Mouse (Mus musculus) forebrain, embryonic 16.5 days (tissue): Measurements from ENCODE around the gene Rarg. TPM values are rescaled to one million over a fixed set of nuclear protein-coding genes. Genes with fewer than 3 reads are reported as not detected.

Experiments used
- ATAC-seq: fragments of 200-750 bp; cut with Nextera tagmentation; 2 replicates; pipeline ENCODE4 v1.8.0; 2017; ENCODE audit warnings: mild to moderate bottlenecking, moderate library complexity
- H3K27ac ChIP-seq: fragments of 300-500 bp; sonication (generic); 2 replicates; pipeline ENCODE4 v1.5.1; 2014; ENCODE audit warnings: low read length, control low read depth
- H3K27me3 ChIP-seq: fragments of 300-500 bp; sonication (generic); replicated peaks from 2 replicates; pipeline ENCODE4 v1.6.1; 2014; ENCODE audit warnings: low read length; ENCODE audit not compliant: control insufficient read depth, insufficient read depth
- H3K36me3 ChIP-seq: fragments of 300-500 bp; sonication (generic); 2 replicates; pipeline ENCODE4 v1.6.1; 2014; ENCODE audit not compliant: control insufficient read depth, insufficient read depth
- H3K4me1 ChIP-seq: fragments of 300-500 bp; sonication (generic); replicated peaks from 2 replicates; pipeline ENCODE4 v1.6.1; 2014; ENCODE audit warnings: low read length; ENCODE audit not compliant: control insufficient read depth, insufficient read depth
- H3K4me2 ChIP-seq: fragments of 300-500 bp; sonication (generic); 2 replicates; pipeline ENCODE4 v1.6.1; 2014; ENCODE audit warnings: mild to moderate bottlenecking, low read length, control low read depth
- H3K4me3 ChIP-seq: fragments of 300-500 bp; sonication (generic); replicated peaks from 2 replicates; pipeline ENCODE4 v1.5.1; 2014; ENCODE audit warnings: mild to moderate bottlenecking, low read length, control low read depth
- H3K9ac ChIP-seq: fragments of 300-500 bp; sonication (generic); replicated peaks from 2 replicates; pipeline ENCODE4 v1.6.1; 2014; ENCODE audit warnings: low read depth, low read length, control low read depth
- H3K9me3 ChIP-seq: fragments of 300-500 bp; sonication (generic); 2 replicates; pipeline ENCODE4 v1.6.1; 2016; ENCODE audit warnings: low read length; ENCODE audit not compliant: control insufficient read depth
- WGBS: fragments of 180-500 bp; shearing (Covaris S2); extraction: QIAGEN DNeasy Blood & Tissue Kit; methylation state at CpG from one replicate; pipeline ENCODE4 v1.1.7; 2014; 5-methylcytosine and 5-hydroxymethylcytosine counted together
- polyA plus RNA-seq: library from polyadenylated mRNA; unstranded; fragments of >200 nt; fragmentation: Nextera tagmentation; extraction: Ambion mirVana; gene quantifications from 2 replicates; pipeline ENCODE4 v1.2.1, GENCODE M21; 2015

The Rarg gene
- polyA plus RNA-seq, 1 experiment from 2014 or later: 6.4 TPM

DNA sequence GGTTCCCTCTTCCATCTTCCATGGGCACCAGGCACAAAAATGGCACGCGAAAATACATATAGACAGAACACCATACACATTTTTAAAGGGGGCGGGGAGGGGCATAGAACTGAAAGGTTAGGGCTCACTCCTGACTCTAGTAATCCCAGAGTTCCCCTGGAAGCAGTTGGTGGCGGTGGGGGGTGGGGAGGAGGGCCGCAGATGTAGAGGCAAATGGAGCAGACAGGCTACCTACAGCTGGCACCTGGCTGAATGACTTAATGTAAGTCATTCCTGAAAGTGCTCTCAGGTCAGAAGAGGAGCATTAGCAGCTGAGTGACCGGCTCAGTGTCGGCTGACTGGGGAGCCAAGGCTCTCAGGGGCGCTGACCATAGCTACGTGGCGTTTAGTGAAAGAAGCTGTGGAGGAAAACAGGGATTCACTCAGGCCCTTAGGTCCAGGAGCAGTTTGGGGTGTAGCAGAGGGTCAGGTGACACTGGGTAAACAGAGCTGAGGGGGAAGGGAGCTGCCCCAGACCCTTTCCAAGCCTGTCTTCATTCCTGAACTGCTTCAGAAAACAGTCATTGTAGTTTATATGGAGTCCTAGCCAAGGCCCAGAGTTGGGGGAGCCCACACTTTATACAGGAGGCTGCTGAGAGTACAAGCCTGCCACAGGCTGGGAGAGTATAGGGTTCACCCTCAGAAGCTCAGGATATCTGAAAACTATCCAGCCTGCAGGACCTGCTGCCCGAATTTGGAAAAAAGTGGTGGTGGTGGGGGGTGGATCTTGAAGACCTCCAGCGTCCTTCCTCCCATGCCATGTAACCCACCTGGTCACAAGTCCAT is 14.7 kb downstream of the Rarg start:
- Histone ChIP-seq H3K9ac (no peak overlapping the region), H3K4me2 (no peak overlapping the region)

DNA sequence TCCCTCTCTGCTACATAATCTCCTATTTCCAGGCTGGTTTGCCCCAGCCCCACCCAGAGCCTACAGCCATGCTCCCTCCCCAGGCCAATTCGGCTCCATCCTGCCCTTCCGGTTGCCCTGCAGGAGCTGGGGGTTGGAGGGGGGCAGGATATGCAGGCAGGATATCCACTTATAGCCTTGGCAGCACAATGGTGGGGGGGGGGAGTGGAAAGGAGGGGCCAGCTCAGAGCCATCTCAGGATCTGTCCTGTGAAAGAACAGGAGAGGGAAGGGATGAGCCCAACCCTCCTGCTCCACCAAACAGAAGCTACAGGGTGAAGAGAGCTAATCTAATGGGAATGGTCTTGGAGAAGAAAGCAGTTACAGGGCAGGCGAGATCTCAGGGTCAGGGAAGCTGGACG is 16.7 kb downstream of the Rarg start:
- 88% methylated on average over 4 of the region's 4 CpGs for WGBS
- Histone ChIP-seq H3K27me3 (peaks cover 6% of the 10 kb centered on the region), H3K4me2 (no peak overlapping the region), H3K36me3 (no peaks in the 10 kb centered on the region), H3K4me3 (no peak overlapping the region), H3K4me1 (peaks cover 26% of the 10 kb centered on the region), H3K27ac (no peak overlapping the region), H3K9me3 (no peaks in the 10 kb centered on the region), H3K9ac (no peak overlapping the region)
- ATAC-seq: no peak

More for the DNA sequence above, 14.7 kb downstream of the Rarg start:
- Histone ChIP-seq H3K27me3 (peaks cover 6% of the 10 kb centered on the region), H3K36me3 (no peaks in the 10 kb centered on the region), H3K4me1 (peaks cover 35% of the 10 kb centered on the region), H3K4me3 (no peak overlapping the region), H3K27ac (no peak overlapping the region), H3K9me3 (no peaks in the 10 kb centered on the region)
- ATAC-seq: no peak
- WGBS: 33% methylated on average over 12 of the region's 12 CpGs

DNA sequence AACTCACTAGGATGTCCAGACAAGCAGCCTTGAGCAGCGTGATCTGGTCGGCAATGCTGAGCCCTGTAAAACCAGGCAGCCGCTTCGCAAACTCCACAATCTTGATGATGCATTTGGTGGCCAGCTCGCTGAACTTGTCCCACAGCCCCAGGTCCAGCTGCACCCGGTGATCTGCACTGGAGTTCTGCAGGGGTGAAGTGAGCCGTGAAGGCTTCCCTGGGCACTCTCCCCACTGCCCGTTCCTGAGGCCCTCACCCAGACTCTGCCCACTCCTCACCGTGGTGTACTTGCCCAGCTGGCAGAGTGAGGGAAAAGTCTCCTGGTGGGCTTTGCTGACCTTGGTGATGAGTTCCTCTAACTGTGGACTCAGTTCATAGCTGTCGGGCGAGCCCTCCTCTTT is 17.5 kb downstream of the Rarg start:
- Histone ChIP-seq H3K4me2 (no peak overlapping the region), H3K27ac (no peak overlapping the region), H3K36me3 (no peaks in the 10 kb centered on the region), H3K9me3 (no peaks in the 10 kb centered on the region), H3K9ac (no peak overlapping the region), H3K4me3 (no peak overlapping the region), H3K4me1 (peaks cover 21% of the 10 kb centered on the region), H3K27me3 (peaks cover 6% of the 10 kb centered on the region)
- WGBS: 77% methylated on average over 11 of the region's 11 CpGs
- no peak for ATAC-seq

DNA sequence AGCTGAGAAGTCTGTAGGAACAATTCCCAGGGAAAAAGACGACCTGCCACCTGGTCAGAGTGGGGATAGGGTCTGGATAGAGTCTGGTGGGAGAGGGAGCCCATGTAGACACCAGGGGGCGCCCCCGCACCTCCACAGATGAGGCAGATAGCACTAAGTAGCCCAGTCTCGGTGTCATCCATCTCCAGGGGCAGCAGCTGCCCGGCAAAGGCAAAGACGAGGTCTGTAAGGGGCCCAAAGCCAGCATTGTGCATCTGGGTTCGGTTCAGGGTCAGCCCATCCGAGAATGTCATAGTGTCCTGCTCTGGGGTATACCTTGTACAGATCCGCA is 18.1 kb downstream of the Rarg start:
- H3K4me2 ChIP-seq: no peak overlapping the region
- H3K4me1 ChIP-seq: peaks cover 15% of the 10 kb centered on the region
- no peak overlapping the region for H3K27ac ChIP-seq
- WGBS: 8% methylated on average over 9 of the region's 9 CpGs
- no peak overlapping the region for H3K4me3 ChIP-seq
- no peaks in the 10 kb centered on the region for H3K36me3 ChIP-seq
- peak; percentile 77 for ATAC-seq
- H3K9me3 ChIP-seq: no peaks in the 10 kb centered on the region
- peaks cover 5% of the 10 kb centered on the region for H3K27me3 ChIP-seq
- H3K9ac ChIP-seq: 0 out of 2 replicates have a peak overlapping the region, but pooled peaks have one; percentile 8

DNA sequence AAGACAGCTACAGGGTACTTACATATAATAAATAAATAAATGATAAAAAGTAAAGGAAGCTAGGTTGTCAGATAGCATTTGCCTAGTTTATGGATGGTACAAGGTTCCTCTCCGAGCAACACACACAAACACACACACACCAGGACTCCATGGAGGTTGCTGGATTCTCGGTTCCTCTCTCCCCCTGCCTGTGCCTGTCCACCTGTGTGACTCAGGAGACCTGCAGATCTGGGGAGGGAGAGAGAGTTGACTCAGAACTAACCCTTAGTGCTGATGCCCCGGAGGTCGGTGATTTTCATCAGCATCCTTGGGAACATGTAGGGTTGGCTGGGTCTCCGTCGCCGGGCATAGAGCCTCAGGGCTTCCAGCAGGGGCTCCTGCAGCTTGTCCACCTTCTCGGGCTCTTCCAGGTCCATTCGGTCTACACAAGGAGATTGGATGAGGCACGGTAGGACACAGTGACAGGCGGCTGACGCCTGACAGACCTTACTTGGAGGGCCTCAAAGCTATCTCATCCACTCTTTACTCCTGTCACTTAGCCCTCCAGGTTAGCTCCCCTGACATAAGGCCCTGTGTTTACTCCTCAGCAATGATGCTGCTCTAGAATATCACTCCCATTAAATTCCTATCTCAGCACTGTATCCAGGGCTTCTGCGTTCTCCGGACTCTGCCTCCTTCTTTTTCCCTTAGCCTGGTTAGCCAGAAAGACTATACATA is 18.6 kb downstream of the Rarg start:
- H3K36me3 ChIP-seq: no peaks in the 10 kb centered on the region
- no peak overlapping the region for H3K27ac ChIP-seq
- H3K4me3 ChIP-seq: no peak overlapping the region
- WGBS: 86% methylated on average over 14 of the region's 14 CpGs
- peaks cover 2% of the 10 kb centered on the region; the same call in 1 of the 2 replicates for H3K27me3 ChIP-seq
- H3K9me3 ChIP-seq: no peaks in the 10 kb centered on the region
- H3K9ac ChIP-seq: no peak overlapping the region
- ATAC-seq: no peak
- H3K4me2 ChIP-seq: no peak overlapping the region
- peaks cover 10% of the 10 kb centered on the region for H3K4me1 ChIP-seq

DNA sequence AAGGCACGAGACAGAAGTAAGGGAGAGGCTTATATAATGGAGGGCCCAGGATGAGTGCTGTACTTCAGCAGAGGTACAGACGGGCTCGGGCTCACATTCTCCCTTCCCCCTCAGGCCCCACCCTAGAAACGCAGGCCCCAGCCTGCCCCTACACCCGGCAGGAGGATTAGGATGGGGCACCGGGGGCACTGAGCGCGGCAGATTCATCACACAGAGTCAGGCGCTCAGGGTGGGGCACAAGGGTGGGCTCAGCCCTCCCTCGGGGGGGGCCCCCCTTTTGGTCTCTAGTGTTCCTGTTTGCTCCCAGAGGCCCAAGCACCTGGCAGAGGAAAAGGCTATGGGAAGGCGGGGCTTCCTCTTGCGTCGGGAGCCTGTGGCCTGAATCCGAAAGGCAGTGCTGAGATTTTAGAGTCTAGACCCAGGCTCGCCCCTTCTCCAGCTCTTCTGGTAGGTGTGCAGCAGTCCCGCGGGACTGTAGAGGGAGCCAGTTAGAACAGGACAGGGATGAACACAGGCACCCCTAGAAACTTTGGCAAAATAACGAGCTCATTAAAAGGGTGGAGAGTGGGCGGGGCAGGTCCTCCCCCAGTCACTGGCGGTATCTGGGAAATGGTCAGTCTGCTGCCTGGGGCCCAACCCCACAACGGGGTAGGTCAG is 21.8 kb downstream of the Rarg start:
- H3K36me3 ChIP-seq: no peaks in the 10 kb centered on the region
- H3K9ac ChIP-seq: peak overlapping the region; percentile 6; the same call in 1 of the 2 replicates
- 17% methylated on average over 21 of the region's 21 CpGs for WGBS
- H3K27me3 ChIP-seq: no peaks in the 10 kb centered on the region
- no peak overlapping the region for H3K4me2 ChIP-seq
- peaks cover 2% of the 10 kb centered on the region; the same call in 1 of the 2 replicates for H3K4me1 ChIP-seq
- no peak overlapping the region for H3K4me3 ChIP-seq
- H3K9me3 ChIP-seq: no peaks in the 10 kb centered on the region
- no peak for ATAC-seq
- H3K27ac ChIP-seq: no peak overlapping the region

DNA sequence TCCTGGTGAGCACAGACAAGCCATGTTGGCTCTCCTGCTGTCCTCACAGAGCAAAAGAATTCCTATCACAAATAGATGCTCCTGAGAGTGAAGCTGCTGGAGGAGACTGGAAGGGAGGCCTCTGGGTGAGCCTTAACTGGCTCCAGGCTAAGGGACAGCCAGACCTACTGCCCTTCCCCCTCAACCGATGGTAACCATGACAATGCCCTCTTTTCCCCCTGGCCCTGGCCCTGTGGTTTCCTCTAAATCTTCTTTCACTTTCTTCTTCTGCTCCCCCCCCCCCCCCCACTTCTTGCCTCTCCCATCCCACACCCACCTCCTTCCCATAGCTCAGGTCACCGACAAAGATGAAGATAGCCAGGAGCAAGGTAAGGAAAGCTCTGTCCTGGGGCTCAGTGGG is 23.4 kb downstream of the Rarg start:
- no peak for ATAC-seq
- Histone ChIP-seq H3K4me1 (peaks cover 2% of the 10 kb centered on the region; the same call in 1 of the 2 replicates), H3K9ac (no peak overlapping the region), H3K4me2 (no peak overlapping the region), H3K36me3 (no peaks in the 10 kb centered on the region), H3K27me3 (no peaks in the 10 kb centered on the region), H3K9me3 (no peaks in the 10 kb centered on the region), H3K4me3 (no peak overlapping the region), H3K27ac (no peak overlapping the region)
- 39% methylated on average over 2 of the region's 2 CpGs for WGBS

DNA sequence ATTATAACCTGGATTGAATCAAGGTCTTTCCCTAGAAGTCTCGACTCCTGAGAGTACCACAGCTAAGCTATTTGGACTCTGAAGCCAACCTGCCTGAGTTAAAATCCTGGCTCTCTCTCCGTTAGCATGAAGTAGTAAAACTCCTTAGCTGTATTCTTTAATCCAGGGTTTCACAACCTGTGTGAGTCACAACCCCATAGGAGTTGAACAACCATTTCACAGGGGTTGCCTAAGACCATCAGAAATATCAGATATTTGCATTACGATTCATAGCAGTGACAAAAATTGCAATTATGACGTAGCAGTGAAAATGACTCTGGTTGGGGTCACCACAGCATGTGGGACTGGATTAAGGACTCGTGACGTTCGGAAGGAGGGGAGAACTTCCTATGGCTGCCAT is 24.6 kb downstream of the Rarg start:
- no peaks in the 10 kb centered on the region for H3K36me3 ChIP-seq
- H3K9ac ChIP-seq: no peak overlapping the region
- no peak overlapping the region for H3K4me3 ChIP-seq
- ATAC-seq: no peak
- H3K4me1 ChIP-seq: peaks cover 2% of the 10 kb centered on the region; the same call in 1 of the 2 replicates
- no peak overlapping the region for H3K27ac ChIP-seq
- no peaks in the 10 kb centered on the region for H3K27me3 ChIP-seq
- 85% methylated on average over 7 of the region's 7 CpGs for WGBS
- no peaks in the 10 kb centered on the region for H3K9me3 ChIP-seq
- H3K4me2 ChIP-seq: no peak overlapping the region

DNA sequence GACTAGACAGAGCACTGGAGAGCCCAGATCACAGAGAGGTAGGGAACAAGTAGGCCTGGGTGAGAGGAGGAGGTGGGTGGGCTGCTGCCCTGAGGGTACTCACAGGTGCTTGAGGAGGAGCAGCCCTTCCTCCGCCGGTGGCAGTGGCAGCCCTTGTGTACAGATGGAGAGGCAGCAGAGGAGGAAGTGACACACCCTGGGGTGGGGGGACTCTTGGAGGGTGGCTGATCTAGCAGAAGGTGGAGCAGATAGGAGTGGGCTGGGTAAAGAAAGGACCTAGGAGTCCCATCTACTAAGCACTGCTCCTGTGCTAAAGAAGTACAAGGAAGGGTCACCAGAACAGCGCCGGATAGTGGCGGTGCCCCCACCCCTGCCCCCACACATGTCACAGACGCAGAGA is 25.6 kb downstream of the Rarg start, which contains the start of gene Itgb7:
Gene Itgb7 (minus strand): TSS at position 197 of the 400 bp plus-strand sequence.
- no peak for ATAC-seq
- Histone ChIP-seq H3K4me3 (no peak within 1 kb of the TSS), H3K36me3 (no peaks in the 10 kb centered on the region), H3K4me1 (peaks cover 2% of the 10 kb centered on the region; the same call in 1 of the 2 replicates), H3K4me2 (no peak within 1 kb of the TSS), H3K27ac (no peak within 1 kb of the TSS), H3K9ac (no peak within 1 kb of the TSS), H3K27me3 (no peaks in the 10 kb centered on the region), H3K9me3 (no peaks in the 10 kb centered on the region)
- WGBS: 57% methylated on average over 6 of the region's 6 CpGs
